Mouse (Mus musculus) liver, embryonic 15.5 days (tissue): ENCODE measurements around the gene Grk4. TPM values are rescaled to one million over a fixed set of nuclear protein-coding genes. Genes with fewer than 3 reads are reported as not detected.
A peak's percentile ranks its signal among the peaks of the same experiment; 100 is the strongest.

Experiments used
- ATAC-seq: fragments of 200-750 bp; cut with Nextera tagmentation; 2 replicates; pipeline ENCODE4 v1.8.0; 2017; ENCODE audit warnings: moderate number of reproducible peaks, mild to moderate bottlenecking, moderate library complexity; ENCODE audit not compliant: insufficient read depth
- H3K27ac ChIP-seq: fragments of 300-500 bp; sonication (generic); replicated peaks from 2 replicates; pipeline ENCODE4 v1.5.1; 2015; ENCODE audit warnings: mild to moderate bottlenecking, inconsistent platforms
- H3K27me3 ChIP-seq: fragments of 300-500 bp; sonication (generic); 2 replicates; pipeline ENCODE4 v1.6.1; 2015; ENCODE audit warnings: mild to moderate bottlenecking, inconsistent platforms
- H3K36me3 ChIP-seq: fragments of 300-500 bp; sonication (generic); replicated peaks from 2 replicates; pipeline ENCODE4 v1.6.1; 2015; ENCODE audit warnings: moderate library complexity, mild to moderate bottlenecking, inconsistent platforms
- H3K4me1 ChIP-seq: fragments of 300-500 bp; sonication (generic); replicated peaks from 2 replicates; pipeline ENCODE4 v1.6.1; 2015; ENCODE audit warnings: inconsistent platforms
- H3K4me2 ChIP-seq: fragments of 300-500 bp; sonication (generic); 2 replicates; pipeline ENCODE4 v1.6.1; 2015; ENCODE audit warnings: moderate library complexity, mild to moderate bottlenecking, inconsistent platforms
- H3K4me3 ChIP-seq: fragments of 300-500 bp; sonication (generic); replicated peaks from 2 replicates; pipeline ENCODE4 v1.5.1; 2015; ENCODE audit warnings: mild to moderate bottlenecking, inconsistent platforms
- H3K9ac ChIP-seq: fragments of 300-500 bp; sonication (generic); 2 replicates; pipeline ENCODE4 v1.6.1; 2015; ENCODE audit warnings: moderate library complexity, mild to moderate bottlenecking, inconsistent platforms
- H3K9me3 ChIP-seq: fragments of 300-500 bp; sonication (generic); replicated peaks from 2 replicates; pipeline ENCODE4 v1.6.1; 2016; ENCODE audit warnings: inconsistent platforms
- WGBS: fragments of 180-500 bp; shearing (Covaris S2); methylation state at CpG from one replicate; pipeline ENCODE4 v1.1.7; 2015; ENCODE audit warnings: mixed read lengths; ENCODE audit not compliant: insufficient replicate concordance; 5-methylcytosine and 5-hydroxymethylcytosine counted together
- microRNA counts: library from miRNA; unstranded; fragments of <30 nt; microRNA quantifications from one replicate; lab custom pipeline; 2016
- microRNA-seq: library from miRNA; unstranded; fragments of <30 nt; microRNA quantifications from one replicate; pipeline ENCODE4, GENCODE M21; 2016
- polyA plus RNA-seq: library from polyadenylated mRNA; unstranded; fragments of >200 nt; fragmentation: Nextera tagmentation; extraction: Ambion mirVana; gene quantifications from 2 replicates; pipeline ENCODE4 v1.2.1, GENCODE M21; 2015

Gene Grk4
- polyA plus RNA-seq, 1 experiment from 2014 or later: 0.67 TPM

DNA sequence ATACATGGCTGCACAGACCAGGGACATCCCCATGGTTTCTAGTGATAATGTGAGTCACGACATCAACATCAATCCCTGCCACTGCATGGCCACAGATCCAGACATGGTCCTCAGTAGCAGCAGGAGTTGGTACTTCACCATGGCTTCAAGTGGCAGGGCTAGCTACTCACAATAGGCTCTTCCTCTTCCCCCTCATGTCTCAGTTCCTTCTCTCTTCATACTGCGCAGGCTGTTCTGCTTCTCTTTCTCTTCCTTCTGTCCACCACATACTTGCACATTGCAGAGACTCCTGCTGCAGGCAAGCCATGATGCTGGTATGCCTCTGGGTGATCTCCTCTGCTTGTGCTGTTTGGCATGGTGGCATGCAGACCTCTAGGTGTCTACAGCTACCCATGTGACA lies 113.2 kb downstream of the Grk4 start:
- Histone ChIP-seq H3K27me3 (no peaks in the 10 kb centered on the region), H3K4me1 (peaks cover 7% of the 10 kb centered on the region), H3K27ac (no peak overlapping the region), H3K9me3 (no peaks in the 10 kb centered on the region), H3K4me2 (no peak overlapping the region), H3K36me3 (no peaks in the 10 kb centered on the region), H3K4me3 (no peak overlapping the region), H3K9ac (no peak overlapping the region)
- WGBS: 62% methylated on average over 2 of the region's 2 CpGs
- no peak for ATAC-seq

DNA sequence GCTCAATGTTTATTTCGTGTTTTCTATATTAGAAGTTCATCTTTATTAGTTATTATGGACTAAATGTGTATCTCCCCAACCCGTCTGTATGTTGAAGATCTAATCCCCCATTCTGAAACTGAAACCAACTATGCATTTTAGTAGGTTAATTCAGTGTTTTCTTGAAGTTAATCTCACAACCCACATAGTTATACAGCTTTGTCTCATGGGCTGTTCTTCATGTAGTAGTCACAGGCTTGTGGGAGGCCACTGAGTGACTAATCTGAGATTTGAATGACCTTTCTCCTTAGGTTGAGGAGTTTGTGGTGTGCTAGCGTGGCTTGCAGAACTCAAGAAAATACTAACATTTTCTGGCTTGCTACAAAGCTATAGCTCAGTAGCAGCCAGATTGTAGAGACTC lies 124.8 kb downstream of the Grk4 start:
- WGBS: 62% methylated on average over 3 of the region's 3 CpGs
- Histone ChIP-seq H3K27ac (no peak overlapping the region), H3K36me3 (peaks cover 30% of the 10 kb centered on the region), H3K4me3 (no peak overlapping the region), H3K27me3 (no peaks in the 10 kb centered on the region), H3K4me1 (no peaks in the 10 kb centered on the region; the same call in 1 of the 2 replicates), H3K4me2 (no peak overlapping the region), H3K9ac (no peak overlapping the region), H3K9me3 (no peaks in the 10 kb centered on the region)
- no peak for ATAC-seq

DNA sequence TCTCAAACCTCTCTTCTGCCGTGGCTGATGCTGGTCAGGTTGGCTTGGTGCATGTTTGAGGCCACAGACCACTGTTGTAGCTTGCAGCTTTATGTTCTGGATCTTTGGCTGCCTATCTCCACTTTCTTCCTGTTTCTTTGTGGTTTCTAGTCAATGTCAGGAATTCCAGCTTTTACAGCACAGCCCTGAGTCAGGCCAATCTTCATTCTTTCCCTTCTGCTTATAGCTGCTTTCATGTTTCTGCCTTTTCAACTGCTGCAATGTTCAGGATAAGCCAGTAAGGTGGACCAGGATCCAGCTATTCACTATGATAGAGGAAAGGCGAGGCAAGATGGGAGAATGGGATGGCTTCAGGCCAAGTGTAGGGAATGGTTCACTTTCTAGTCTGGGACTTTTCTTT lies 131.0 kb downstream of the Grk4 start:
- WGBS: 56% methylated on average over 2 of the region's 2 CpGs
- Histone ChIP-seq H3K4me1 (no peaks in the 10 kb centered on the region; the same call in 1 of the 2 replicates), H3K36me3 (peaks cover 50% of the 10 kb centered on the region), H3K4me3 (no peak overlapping the region), H3K27me3 (no peaks in the 10 kb centered on the region), H3K9ac (no peak overlapping the region), H3K9me3 (no peaks in the 10 kb centered on the region), H3K4me2 (no peak overlapping the region), H3K27ac (no peak overlapping the region)
- no peak for ATAC-seq

DNA sequence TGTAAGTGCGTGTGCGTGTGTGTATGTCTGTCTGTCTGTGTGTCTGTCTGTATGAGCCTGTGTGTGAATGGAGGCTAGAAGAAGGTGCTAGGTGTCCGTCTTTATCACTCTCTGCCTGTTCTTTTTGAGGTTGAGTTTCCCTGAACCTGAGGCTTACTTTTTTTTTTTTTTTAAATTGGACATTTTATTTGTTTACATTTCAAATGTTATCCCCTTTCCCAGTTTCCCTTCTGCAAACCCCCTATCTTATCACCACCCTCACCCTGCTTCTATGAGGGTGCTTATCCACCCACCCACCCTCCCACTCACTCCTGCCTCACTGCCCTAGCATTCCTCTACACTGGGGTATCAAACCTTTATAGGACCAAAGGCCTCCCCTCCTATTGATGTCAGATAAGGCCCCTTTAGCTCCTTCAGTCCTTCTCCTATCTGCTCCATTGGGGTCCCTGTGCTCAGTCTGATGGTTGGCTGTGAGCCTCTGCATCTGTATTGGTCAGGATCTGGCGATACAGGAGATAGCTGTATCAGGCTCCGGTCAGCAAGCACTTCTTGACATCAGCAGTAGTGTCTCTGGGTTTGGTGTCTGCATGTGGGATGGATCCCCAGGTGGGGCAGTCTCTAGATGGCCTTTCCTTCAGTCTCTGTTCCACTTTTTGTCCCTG lies 140.2 kb downstream of the Grk4 start:
- no peak overlapping the region for H3K4me3 ChIP-seq
- H3K9ac ChIP-seq: no peak overlapping the region
- 39% methylated on average over 5 of the region's 5 CpGs for WGBS
- H3K4me1 ChIP-seq: peaks cover 12% of the 10 kb centered on the region
- H3K9me3 ChIP-seq: no peaks in the 10 kb centered on the region
- peaks cover 72% of the 10 kb centered on the region for H3K36me3 ChIP-seq
- ATAC-seq: peak; percentile 92
- no peaks in the 10 kb centered on the region for H3K27me3 ChIP-seq
- H3K4me2 ChIP-seq: no peak overlapping the region; the same call in 1 of the 2 replicates
- H3K27ac ChIP-seq: peak overlapping the region; percentile 67

MicroRNA genes within 50 kb of the gene (microRNA counts, 519-probe panel; counts per million panel counts)
- 2,262 counts per million, percentile 35 among the panel's probes with 10 or more counts for microRNA mmu-miR-467g (lab: Ali Mortazavi, UCI)

Small RNAs within 50 kb of the gene (microRNA-seq; reads per million reads assigned to microRNA genes)
- not detected for gene Mir467g

Other genes starting within 250 kb of the Grk4 start
- gene Tnip2, start 146.4 kb upstream of the Grk4 start, polyA plus RNA-seq: 5.5 and 5.9 TPM in 2 replicates
- gene Sh3bp2, start 134.5 kb upstream of the Grk4 start, polyA plus RNA-seq: 3.7 and 5.5 TPM in 2 replicates
- 135 and 144 TPM in 2 replicates for gene Add1, start 86.7 kb upstream of the Grk4 start, polyA plus RNA-seq
- 50.6 and 51.1 TPM in 2 replicates for gene Mfsd10, start 23.2 kb upstream of the Grk4 start, polyA plus RNA-seq
- 10.8 and 11.3 TPM in 2 replicates for gene Nop14, start 231 bp upstream of the Grk4 start, polyA plus RNA-seq
- 4.8 and 6.1 TPM in 2 replicates for gene Htt, start 101.4 kb downstream of the Grk4 start, polyA plus RNA-seq
- gene Msantd1, start 247.6 kb downstream of the Grk4 start, polyA plus RNA-seq: 0.10 and 0.30 TPM in 2 replicates